Mouse (Mus musculus) left cerebral cortex, adult 9 months (tissue): ENCODE data around the gene Plekhh1.

ENCODE experiments used
- DNase-seq, 2 experiments: peaks; one replicate each; pipeline ENCODE4 v3.0.0; 2022; ENCODE audit warnings: low spot score in 2 of 2

Gene Plekhh1

DNA sequence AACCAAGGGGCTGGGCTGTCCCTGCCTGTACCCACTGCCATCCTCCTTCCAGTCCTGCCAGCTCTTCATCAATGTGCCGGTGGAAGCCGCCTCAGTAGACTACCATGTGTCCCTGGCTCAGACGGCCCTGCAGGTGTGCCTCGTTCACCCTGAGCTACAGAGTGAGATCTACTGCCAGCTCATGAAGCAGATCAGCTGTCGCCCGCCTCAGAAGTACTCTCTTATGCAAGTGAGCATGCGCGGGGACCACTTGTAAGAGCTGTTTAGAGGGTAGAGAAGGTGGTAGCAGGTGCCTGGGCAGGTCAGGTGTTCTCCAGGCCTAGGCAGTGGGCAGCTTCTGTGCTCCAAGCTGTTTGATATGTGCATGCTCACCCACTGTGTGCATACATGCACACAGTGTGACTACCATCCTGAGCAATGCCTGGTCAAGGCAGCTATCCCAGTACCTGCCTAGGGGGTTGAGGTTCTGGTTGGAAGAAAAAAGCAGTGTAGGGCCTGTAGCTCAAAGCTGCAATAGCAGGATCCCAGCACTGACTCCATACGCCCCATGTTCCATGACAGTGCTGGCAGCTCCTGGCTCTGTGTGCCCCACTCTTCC, 41.9 kb downstream of the Plekhh1 start:
- no peak for DNase-seq

DNA sequence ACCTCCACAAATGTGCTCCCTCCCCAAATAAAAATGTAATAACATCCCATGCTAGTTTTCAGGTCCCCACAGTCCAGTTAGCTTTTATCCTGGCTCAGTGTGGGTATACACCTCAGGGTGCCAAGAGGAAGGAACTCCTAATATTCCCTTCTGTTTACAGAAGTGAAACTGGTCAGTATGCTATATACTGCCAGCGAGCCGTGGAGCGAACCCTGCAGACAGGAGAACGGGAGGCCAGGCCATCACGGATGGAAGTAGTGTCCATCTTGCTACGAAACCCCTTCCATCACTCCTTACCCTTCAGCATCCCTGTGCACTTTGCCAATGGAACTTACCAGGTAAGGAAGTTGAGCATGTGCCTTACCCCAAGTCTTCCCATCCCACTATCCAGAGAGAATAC, 43.6 kb downstream of the Plekhh1 start:
- no peak for DNase-seq

DNA sequence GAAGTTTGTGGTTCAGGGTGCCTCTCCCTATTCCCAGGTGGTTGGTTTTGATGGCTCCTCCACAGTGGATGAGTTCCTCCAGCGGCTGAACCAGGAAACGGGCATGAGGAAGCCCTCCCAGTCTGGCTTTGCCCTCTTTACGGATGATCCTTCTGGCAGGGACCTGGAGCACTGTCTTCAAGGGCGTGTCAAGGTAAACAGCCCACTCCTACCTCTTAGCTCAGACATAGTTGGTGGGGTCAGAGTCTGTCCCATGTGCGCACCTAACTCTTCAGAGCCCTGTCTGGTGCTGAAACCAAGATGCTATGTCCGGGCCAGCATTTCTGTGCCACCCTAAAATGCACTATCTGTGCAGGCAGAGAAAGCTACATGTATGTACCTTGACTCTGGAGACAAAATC, 44.4 kb downstream of the Plekhh1 start:
- no peak for DNase-seq

DNA sequence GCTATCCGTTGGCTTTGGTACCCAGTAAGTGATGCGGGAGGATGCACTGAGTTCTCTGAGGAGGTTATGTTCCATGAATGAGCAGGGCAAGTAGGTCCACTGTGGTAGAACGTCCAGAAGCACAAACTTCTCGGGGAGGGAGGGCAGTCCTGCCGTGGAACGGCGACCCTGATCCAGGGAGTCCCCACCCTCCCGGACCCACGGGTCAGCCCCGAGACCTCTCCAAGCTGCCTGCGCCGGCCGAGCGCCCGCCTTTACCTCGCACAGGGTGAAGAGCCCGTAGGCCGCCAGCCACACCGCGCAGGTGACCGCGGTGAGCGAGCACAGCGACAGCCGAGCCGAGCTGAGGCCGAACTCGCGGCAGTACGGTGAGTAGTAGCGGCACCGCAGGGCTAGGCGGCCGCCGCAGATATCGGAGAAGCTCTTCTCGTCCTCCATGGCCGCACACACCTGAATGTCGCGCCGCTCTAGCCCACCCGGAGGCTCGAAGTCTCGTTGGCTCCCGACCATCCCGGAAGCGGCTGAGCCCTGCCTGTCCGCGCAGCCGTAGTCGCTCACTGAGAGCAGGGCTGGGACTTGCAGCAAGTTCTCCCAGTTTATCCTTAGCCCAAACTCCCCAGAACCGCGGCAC, 60.3 kb downstream of the Plekhh1 start, which contains the start of gene Pigh:
Pigh (minus strand) TSS at position 470 of the 631 bp plus-strand sequence.
- DNase-seq: peak; percentile 45 to 84

DNA sequence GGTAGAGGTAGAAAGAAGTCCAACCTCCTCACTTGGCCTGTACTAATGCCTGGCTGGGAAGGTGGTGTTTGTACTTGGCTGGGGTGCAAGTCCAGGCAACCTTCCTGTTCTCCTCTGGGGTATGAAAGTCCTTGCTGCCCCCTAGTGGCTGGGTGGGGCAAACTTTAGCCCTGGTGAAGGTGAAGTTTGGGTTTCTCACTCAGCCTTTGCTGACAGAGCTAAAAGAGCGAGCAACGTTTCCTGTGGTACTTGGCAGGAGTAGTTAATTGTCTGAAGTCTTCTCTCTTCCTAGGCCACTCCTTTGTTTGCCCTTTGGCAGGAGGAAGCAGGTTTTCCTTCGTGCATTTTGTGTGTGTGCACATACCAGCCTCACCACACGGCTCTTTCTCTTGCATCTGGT, 63.6 kb downstream of the Plekhh1 start:
- DNase-seq: peak in 1 of 2 experiments; percentile 46

DNA sequence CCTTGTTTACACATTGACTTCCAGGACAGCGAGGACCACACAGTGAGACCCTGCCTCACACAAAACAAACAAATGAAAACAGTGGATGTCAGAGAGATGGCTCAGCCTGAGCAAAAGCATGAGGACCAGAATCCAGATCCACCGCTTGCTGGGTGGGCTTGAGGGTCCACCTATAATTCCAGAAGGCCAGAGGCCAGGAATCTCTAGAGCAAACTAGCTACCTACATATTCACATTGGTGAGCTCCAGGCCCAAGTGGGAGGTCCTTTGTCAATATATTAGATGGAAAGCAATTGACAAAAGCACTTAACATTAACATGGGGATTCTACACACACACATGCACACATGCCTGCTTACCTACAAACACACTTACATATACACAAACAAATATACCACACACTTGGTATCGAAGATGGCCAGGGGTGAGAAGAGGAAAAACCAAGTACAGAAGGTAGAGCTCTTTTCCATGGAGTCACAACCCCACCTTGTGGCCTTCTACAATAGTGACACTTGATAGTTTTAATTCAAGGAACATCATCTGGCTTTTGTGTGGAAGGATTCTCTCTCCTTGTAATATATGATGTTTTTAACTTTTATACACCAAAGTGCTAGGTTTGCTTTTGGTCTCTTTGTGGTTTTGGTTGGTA, 68.3 kb downstream of the Plekhh1 start:
- DNase-seq: peak in 1 of 2 experiments; percentile 46

DNA sequence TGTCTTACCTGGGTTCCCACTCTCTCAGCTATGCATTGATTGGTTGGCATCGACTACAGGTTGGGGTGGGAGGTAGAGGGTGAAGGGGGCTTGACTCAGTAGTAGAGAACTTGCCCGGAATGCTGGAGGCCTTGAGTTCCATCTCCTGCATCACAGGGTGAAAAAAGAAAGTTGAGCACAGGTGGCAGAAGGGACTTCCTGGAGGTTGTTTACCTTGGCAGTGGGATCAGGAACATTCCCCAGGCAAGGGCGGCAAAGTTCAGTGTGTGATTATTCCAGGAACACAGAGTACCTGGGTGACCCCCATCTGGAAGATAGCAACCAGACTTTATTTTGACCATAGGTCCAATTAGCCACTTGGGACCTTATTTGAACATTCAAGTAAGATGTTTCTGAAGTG, 74.8 kb downstream of the Plekhh1 start:
- DNase-seq: no peak

DNA sequence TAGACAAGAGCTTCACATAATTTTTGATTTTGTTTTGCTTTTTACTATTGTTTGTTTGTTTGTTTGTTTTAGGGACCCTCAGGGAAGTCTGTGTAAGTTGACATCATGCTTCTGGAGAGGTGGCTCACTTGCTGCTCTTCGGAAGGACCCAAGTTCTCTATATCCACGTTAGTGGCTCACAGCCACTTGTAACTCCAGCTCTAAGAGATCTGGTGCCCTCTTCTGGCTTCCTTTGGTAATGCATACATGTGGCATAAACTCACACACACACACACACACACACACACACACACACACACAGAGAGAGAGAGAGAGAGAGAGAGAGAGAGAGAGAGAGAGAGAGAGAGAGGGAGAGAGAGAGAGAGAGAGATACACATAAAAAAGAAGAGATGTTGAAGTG, 75.6 kb downstream of the Plekhh1 start:
- DNase-seq: no peak

DNA sequence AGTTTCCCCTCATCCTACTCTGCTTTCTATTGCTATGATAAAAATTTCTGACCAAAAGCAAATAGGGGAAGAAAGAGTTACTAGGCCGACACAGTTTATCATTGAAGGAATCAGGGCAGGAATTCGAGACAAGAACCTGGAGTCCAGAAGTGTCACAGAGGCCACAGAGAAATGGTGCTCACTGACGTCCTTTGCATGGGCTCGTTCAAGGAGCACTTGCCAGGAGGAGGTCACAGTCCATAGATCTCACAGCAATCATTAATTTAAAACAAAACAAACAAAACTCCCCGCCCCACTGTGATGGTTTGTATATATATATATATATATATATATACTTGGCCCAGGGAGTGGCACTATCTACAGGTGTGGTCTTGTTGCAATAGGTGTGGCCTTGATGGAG, 76.3 kb downstream of the Plekhh1 start:
- no peak for DNase-seq

DNA sequence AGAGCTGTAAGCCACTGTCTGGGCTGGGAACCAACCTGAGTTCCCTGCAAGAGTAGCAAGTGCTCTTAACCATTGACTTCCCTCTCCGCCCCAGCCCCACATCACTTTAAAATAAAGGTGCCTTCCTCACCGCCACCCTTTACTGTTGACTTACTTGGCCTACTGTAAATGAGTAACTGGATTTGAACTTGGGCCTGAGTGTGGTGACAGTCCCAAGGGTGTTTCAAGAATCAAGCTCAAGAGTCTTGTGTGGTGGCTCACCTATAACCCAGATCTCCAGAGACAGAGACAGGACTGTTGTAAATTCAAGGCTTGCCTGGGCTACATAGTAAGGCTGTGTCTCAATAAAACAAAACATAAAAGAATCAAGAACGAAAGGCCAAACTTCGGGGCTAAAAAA, 90.0 kb downstream of the Plekhh1 start:
- DNase-seq: no peak

DNA sequence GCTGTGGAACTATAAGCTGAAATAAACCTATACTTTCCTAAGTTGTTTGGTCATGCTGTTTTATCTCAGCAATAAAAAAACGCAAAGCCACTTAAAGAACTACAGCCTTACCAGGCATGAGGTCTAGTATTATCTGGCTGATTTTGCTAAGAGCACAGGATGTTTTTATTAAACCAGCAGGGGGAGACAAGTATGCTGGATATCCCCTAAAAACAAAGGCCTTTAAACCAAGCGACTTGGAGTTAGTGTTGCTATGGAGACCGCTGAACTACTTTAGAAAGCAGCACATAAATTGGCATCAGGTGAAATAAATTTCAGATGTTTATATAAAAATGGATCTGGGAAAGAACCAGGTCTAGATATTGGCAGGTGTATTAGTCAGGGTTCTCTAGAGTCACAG, 93.9 kb downstream of the Plekhh1 start:
- DNase-seq: peak in 1 of 2 experiments; percentile 26

DNA sequence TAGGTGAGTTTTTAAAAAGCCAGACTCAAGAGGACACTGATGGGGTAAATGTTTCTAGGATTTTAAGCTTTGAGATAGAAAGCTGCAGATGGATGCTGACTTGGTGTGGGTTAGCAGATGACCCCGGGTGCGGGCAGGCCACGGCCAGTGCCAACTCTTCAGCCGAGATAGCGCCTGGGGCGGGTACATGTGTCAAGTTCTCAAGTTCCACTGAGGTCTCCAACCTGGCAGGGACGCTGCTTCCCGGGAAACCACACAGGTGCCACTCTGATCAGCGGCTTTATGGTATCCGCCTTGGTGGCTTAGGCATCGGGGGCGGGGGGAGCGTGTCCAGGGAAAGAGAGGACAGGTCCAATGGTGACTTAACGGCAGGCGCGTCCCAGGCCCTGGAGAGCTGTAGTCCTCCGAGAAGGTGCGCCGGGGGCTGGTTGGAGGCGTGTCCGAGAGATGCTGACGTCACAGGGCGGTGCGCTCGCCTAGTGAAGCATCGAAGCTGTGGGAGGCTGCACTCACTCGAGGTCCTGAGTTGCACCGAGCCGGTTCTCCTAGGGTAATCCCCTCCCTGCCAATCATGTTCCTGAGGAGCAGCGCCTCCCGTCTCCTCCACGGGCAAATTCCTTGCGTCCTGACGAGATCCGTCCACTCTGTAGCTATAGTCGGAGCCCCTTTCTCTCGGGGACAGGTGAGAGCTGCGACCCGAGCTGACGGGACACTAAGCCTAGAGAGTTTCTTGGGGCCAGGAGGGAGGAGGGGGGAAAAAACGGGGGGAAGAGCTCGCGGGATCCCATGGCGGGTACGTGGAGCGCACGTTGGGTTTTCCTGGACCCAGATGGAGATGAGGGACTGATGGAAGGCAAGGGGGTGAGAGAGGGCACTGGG, 101.6 kb downstream of the Plekhh1 start, which contains the start of gene Arg2:
Arg2 (plus strand) TSS at position 479 of the 879 bp plus-strand sequence.
- DNase-seq: peak; percentile 42 to 64
